19 mouse cellular contexts compared by ENCODE assay signal in the genomic region with DNA sequence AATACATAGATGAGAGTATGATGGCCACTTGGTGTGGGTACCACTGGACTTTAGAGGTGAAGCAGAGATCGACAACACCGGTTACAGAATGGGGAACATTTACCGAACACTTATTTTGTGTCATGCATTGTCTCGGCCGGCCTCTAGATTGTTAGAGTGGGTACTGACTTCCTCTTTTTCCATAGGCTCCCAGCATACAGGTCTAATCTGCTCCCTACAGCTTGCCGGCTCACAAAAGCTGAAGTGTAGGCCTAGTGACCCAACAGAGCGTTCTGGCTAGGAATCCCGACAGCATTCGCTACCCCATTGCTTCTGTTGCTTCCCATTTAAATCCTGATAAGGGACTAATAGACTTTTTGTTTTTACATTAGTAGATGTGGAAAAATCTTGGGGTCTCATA.
"Had no signal": no experiment of that assay in that cellular context is flagged by ENCODE, and none has a peak within 500 bp of the region (broad histone marks: within the 10 kb centered on the region; RNA-seq: fewer than 3 reads in every experiment).

No protein-coding gene starts in this region.

- H3K27me3 ChIP-seq: limb, embryonic 12.5 days; limb, embryonic 15.5 days; liver, embryonic 12.5 days; liver, embryonic 15.5 days; lung, embryonic 15.5 days; megakaryocyte, embryonic 14.5 days; stomach, embryonic 15.5 days had no signal

- H3K4me3 ChIP-seq: limb, embryonic 12.5 days; limb, embryonic 15.5 days; liver, embryonic 12.5 days; liver, embryonic 15.5 days; lung, embryonic 15.5 days; megakaryocyte, embryonic 14.5 days; stomach, embryonic 15.5 days had no signal

- H3K4me1 ChIP-seq: liver, embryonic 12.5 days; liver, embryonic 15.5 days; stomach, embryonic 15.5 days had no signal

- ATAC-seq: liver, embryonic 12.5 days had no signal

- H3K27ac ChIP-seq: kidney, postnatal 0 days; limb, embryonic 12.5 days; limb, embryonic 15.5 days; liver, embryonic 12.5 days; liver, embryonic 15.5 days; lung, embryonic 15.5 days; stomach, embryonic 15.5 days had no signal

- DNase-seq: kidney, adult 2 months; kidney, postnatal 25 days; layer of hippocampus, postnatal 36 days; left cerebral cortex, postnatal 4 days; lung, adult 18-20 months; lung, postnatal 14 days; lung, postnatal 4 days; midbrain, embryonic 14.5 days; spleen, adult 18-20 months; thymus, adult 18-20 months; thymus, postnatal 36 days had no signal

- H3K36me3 ChIP-seq: limb, embryonic 12.5 days; limb, embryonic 15.5 days; liver, embryonic 12.5 days; liver, embryonic 15.5 days; lung, embryonic 15.5 days; stomach, embryonic 15.5 days had no signal

- H3K9me3 ChIP-seq: limb, embryonic 12.5 days; limb, embryonic 15.5 days; liver, embryonic 15.5 days; lung, embryonic 15.5 days; stomach, embryonic 15.5 days had no signal

- H3K9ac ChIP-seq: limb, embryonic 12.5 days; limb, embryonic 15.5 days; liver, embryonic 12.5 days; liver, embryonic 15.5 days; lung, embryonic 15.5 days; stomach, embryonic 15.5 days had no signal
